Mouse (Mus musculus): ENCODE results near the gene Fyn. TPM values are rescaled to one million over a fixed set of nuclear protein-coding genes. Genes with fewer than 3 reads are reported as not detected.

Gene Fyn
- polyA plus RNA-seq, 1 experiment from 2014 or later, result 13.4 TPM

GRCm38 (mm10) chr10:39387024-39387423 is 18.4 kb downstream of the Fyn start:
- peaks cover 4% of the 10 kb centered on the region; the same call in 1 of the 2 replicates for H3K9me3 ChIP-seq (ENCODE audit: control insufficient read depth, low read length)
- peak; percentile 61; the same call in 1 of the 2 replicates for ATAC-seq (ENCODE audit: low read depth)
- no peak overlapping the region for H3K4me2 ChIP-seq (ENCODE audit: low read depth, low read length)
- peaks cover 5% of the 10 kb centered on the region for H3K36me3 ChIP-seq (ENCODE audit: control insufficient read depth, insufficient read depth, low read length)
- 0 out of 2 replicates have a peak overlapping the region, but pooled peaks have one; percentile 16 for H3K27ac ChIP-seq (ENCODE audit: low read length)
- peaks cover 22% of the 10 kb centered on the region for H3K4me1 ChIP-seq (replicated peaks; ENCODE audit: control insufficient read depth, insufficient read depth, low read length)
- 44% methylated on average over 5 of the region's 5 CpGs for WGBS
- H3K9ac ChIP-seq (ENCODE audit: low read length), result no peak overlapping the region
- no peak overlapping the region for H3K4me3 ChIP-seq (ENCODE audit: low read length)
- no peaks in the 10 kb centered on the region for H3K27me3 ChIP-seq (ENCODE audit: control insufficient read depth, insufficient read depth, low read depth, low read length)

GRCm38 (mm10) chr10:39387556-39387955 is 18.9 kb downstream of the Fyn start:
- peaks cover 22% of the 10 kb centered on the region for H3K4me1 ChIP-seq (replicated peaks; ENCODE audit: control insufficient read depth, insufficient read depth, low read length)
- H3K9me3 ChIP-seq (ENCODE audit: control insufficient read depth, low read length), result peaks cover 4% of the 10 kb centered on the region; the same call in 1 of the 2 replicates
- peaks cover 5% of the 10 kb centered on the region for H3K36me3 ChIP-seq (ENCODE audit: control insufficient read depth, insufficient read depth, low read length)
- no peak overlapping the region for H3K4me3 ChIP-seq (ENCODE audit: low read length)
- WGBS, result 66% methylated on average over 11 of the region's 11 CpGs
- H3K4me2 ChIP-seq (ENCODE audit: low read depth, low read length), result no peak overlapping the region
- no peak overlapping the region for H3K27ac ChIP-seq (ENCODE audit: low read length)
- H3K27me3 ChIP-seq (ENCODE audit: control insufficient read depth, insufficient read depth, low read depth, low read length), result no peaks in the 10 kb centered on the region
- no peak for ATAC-seq (ENCODE audit: low read depth)
- H3K9ac ChIP-seq (ENCODE audit: low read length), result no peak overlapping the region

GRCm38 (mm10) chr10:39388144-39388543 is 19.5 kb downstream of the Fyn start:
- Histone ChIP-seq H3K27ac (ENCODE audit: low read length) (no peak overlapping the region), H3K9ac (ENCODE audit: low read length) (no peak overlapping the region), H3K4me2 (ENCODE audit: low read depth, low read length) (no peak overlapping the region), H3K27me3 (ENCODE audit: control insufficient read depth, insufficient read depth, low read depth, low read length) (no peaks in the 10 kb centered on the region), H3K9me3 (ENCODE audit: control insufficient read depth, low read length) (peaks cover 4% of the 10 kb centered on the region; the same call in 1 of the 2 replicates), H3K4me3 (ENCODE audit: low read length) (no peak overlapping the region), H3K36me3 (ENCODE audit: control insufficient read depth, insufficient read depth, low read length) (peaks cover 5% of the 10 kb centered on the region), H3K4me1 (replicated peaks; ENCODE audit: control insufficient read depth, insufficient read depth, low read length) (peaks cover 22% of the 10 kb centered on the region)
- 70% methylated on average over 3 of the region's 3 CpGs for WGBS
- no peak for ATAC-seq (ENCODE audit: low read depth)

GRCm38 (mm10) chr10:39389451-39389891 is 20.8 kb downstream of the Fyn start:
- Histone ChIP-seq H3K27ac (ENCODE audit: low read length) (no peak overlapping the region), H3K9ac (ENCODE audit: low read length) (no peak overlapping the region), H3K4me3 (ENCODE audit: low read length) (no peak overlapping the region), H3K36me3 (ENCODE audit: control insufficient read depth, insufficient read depth, low read length) (peaks cover 5% of the 10 kb centered on the region), H3K4me2 (ENCODE audit: low read depth, low read length) (no peak overlapping the region), H3K9me3 (ENCODE audit: control insufficient read depth, low read length) (peaks cover 4% of the 10 kb centered on the region; the same call in 1 of the 2 replicates), H3K27me3 (ENCODE audit: control insufficient read depth, insufficient read depth, low read depth, low read length) (no peaks in the 10 kb centered on the region), H3K4me1 (replicated peaks; ENCODE audit: control insufficient read depth, insufficient read depth, low read length) (peaks cover 27% of the 10 kb centered on the region)
- ATAC-seq (ENCODE audit: low read depth), result no peak
- WGBS, result 77% methylated on average over 11 of the region's 11 CpGs

DNA sequence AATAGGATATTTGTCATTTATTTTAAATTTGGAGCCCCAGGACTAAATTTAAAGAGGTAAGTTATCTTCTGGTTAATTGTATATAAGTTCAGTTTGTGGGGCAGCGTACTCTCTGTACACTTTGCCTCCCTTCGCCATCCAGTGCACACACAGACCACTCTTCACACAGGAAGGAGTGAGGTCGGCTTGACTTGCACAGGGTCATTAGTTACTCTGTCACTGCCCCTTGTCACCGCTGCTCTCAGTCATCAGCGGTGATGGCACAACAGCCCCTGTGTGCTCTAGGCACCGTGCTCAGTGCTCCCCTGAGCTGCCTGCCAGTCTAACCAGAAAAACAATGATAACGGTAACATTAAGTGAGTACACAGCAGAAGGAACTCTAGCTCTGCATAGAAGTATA is 21.9 kb downstream of the Fyn start:
- no peak overlapping the region for H3K4me3 ChIP-seq (ENCODE audit: low read length)
- no peak overlapping the region for H3K9ac ChIP-seq (ENCODE audit: low read length)
- 82% methylated on average over 7 of the region's 7 CpGs for WGBS
- H3K36me3 ChIP-seq (ENCODE audit: control insufficient read depth, insufficient read depth, low read length), result peaks cover 5% of the 10 kb centered on the region
- peaks cover 23% of the 10 kb centered on the region for H3K4me1 ChIP-seq (replicated peaks; ENCODE audit: control insufficient read depth, insufficient read depth, low read length)
- no peak for ATAC-seq (ENCODE audit: low read depth)
- H3K27ac ChIP-seq (ENCODE audit: low read length), result no peak overlapping the region
- no peaks in the 10 kb centered on the region for H3K27me3 ChIP-seq (ENCODE audit: control insufficient read depth, insufficient read depth, low read depth, low read length)
- H3K9me3 ChIP-seq (ENCODE audit: control insufficient read depth, low read length), result peaks cover 4% of the 10 kb centered on the region; the same call in 1 of the 2 replicates
- no peak overlapping the region for H3K4me2 ChIP-seq (ENCODE audit: low read depth, low read length)

GRCm38 (mm10) chr10:39392900-39393483 is 24.3 kb downstream of the Fyn start:
- Histone ChIP-seq H3K9me3 (ENCODE audit: control insufficient read depth, low read length) (peaks cover 4% of the 10 kb centered on the region; the same call in 1 of the 2 replicates), H3K4me2 (ENCODE audit: low read depth, low read length) (no peak overlapping the region), H3K9ac (ENCODE audit: low read length) (no peak overlapping the region), H3K27me3 (ENCODE audit: control insufficient read depth, insufficient read depth, low read depth, low read length) (no peaks in the 10 kb centered on the region), H3K4me1 (replicated peaks; ENCODE audit: control insufficient read depth, insufficient read depth, low read length) (peaks cover 9% of the 10 kb centered on the region), H3K36me3 (ENCODE audit: control insufficient read depth, insufficient read depth, low read length) (peaks cover 5% of the 10 kb centered on the region), H3K4me3 (ENCODE audit: low read length) (no peak overlapping the region), H3K27ac (ENCODE audit: low read length) (no peak overlapping the region)
- 68% methylated on average over 6 of the region's 6 CpGs for WGBS
- peak; percentile 74 for ATAC-seq (ENCODE audit: low read depth)

GRCm38 (mm10) chr10:39395544-39395943 is 26.9 kb downstream of the Fyn start:
- no peak overlapping the region for H3K4me2 ChIP-seq (ENCODE audit: low read depth, low read length)
- H3K36me3 ChIP-seq (ENCODE audit: control insufficient read depth, insufficient read depth, low read length), result peaks cover 8% of the 10 kb centered on the region
- H3K27ac ChIP-seq (ENCODE audit: low read length), result no peak overlapping the region
- H3K27me3 ChIP-seq (ENCODE audit: control insufficient read depth, insufficient read depth, low read depth, low read length), result no peaks in the 10 kb centered on the region
- 86% methylated on average over 5 of the region's 5 CpGs for WGBS
- ATAC-seq (ENCODE audit: low read depth), result no peak
- H3K4me1 ChIP-seq (replicated peaks; ENCODE audit: control insufficient read depth, insufficient read depth, low read length), result peaks cover 9% of the 10 kb centered on the region; the same call in 1 of the 2 replicates
- no peak overlapping the region for H3K4me3 ChIP-seq (ENCODE audit: low read length)
- H3K9ac ChIP-seq (ENCODE audit: low read length), result no peak overlapping the region
- H3K9me3 ChIP-seq (ENCODE audit: control insufficient read depth, low read length), result peaks cover 4% of the 10 kb centered on the region; the same call in 1 of the 2 replicates

DNA sequence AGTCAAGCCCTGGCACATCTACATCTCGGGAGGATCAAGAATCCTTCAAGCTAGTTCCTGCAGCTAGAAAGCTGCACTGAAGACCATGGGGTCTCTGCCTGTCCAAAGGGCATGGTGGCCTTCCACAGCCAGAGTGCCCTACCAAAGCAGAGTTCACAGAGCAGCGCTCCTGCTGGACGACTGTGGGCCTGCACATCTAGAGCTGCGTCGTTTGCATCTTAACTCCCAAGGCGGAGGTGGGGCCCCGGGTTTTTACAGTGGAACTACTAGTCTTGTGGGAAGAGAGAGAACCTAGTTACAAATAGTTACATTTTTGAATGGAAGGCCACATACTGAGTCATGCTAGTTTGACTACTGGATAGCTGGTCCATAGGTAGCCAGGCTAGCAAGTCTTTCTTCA is 30.3 kb downstream of the Fyn start:
- no peaks in the 10 kb centered on the region for H3K27me3 ChIP-seq (ENCODE audit: control insufficient read depth, insufficient read depth, low read depth, low read length)
- no peak overlapping the region for H3K4me3 ChIP-seq (ENCODE audit: low read length)
- no peak overlapping the region for H3K27ac ChIP-seq (ENCODE audit: low read length)
- H3K36me3 ChIP-seq (ENCODE audit: control insufficient read depth, insufficient read depth, low read length), result 0 out of 2 replicates have a peak, but pooled peaks cover 2% of the 10 kb centered on the region
- peaks cover 4% of the 10 kb centered on the region; the same call in 1 of the 2 replicates for H3K4me1 ChIP-seq (replicated peaks; ENCODE audit: control insufficient read depth, insufficient read depth, low read length)
- no peak overlapping the region for H3K4me2 ChIP-seq (ENCODE audit: low read depth, low read length)
- WGBS, result 84% methylated on average over 7 of the region's 7 CpGs
- H3K9me3 ChIP-seq (ENCODE audit: control insufficient read depth, low read length), result peaks cover 2% of the 10 kb centered on the region; the same call in 1 of the 2 replicates
- no peak overlapping the region for H3K9ac ChIP-seq (ENCODE audit: low read length)
- ATAC-seq (ENCODE audit: low read depth), result no peak

DNA sequence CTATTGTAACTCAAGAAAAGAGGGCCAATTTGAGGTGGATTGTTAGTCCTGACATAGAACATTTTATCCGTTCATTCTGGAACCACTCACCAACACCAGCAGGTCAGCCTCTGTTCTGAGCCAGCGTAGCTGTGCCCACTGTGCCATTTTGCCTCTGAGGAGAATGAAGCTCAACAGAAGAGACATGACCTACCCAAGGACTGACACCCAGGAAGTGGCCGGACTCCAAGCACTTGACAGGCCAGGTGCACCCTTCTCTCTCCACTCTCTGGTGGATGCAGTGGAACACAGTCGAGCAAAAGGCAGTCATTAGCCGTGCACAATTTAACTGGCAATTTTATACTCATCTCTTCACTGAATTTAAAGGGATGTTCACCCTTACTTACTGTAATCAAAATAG is 31.5 kb downstream of the Fyn start:
- Histone ChIP-seq H3K4me2 (ENCODE audit: low read depth, low read length) (no peak overlapping the region), H3K9me3 (ENCODE audit: control insufficient read depth, low read length) (peaks cover 2% of the 10 kb centered on the region; the same call in 1 of the 2 replicates), H3K36me3 (ENCODE audit: control insufficient read depth, insufficient read depth, low read length) (0 out of 2 replicates have a peak, but pooled peaks cover 2% of the 10 kb centered on the region), H3K27ac (ENCODE audit: low read length) (no peak overlapping the region), H3K4me3 (ENCODE audit: low read length) (no peak overlapping the region), H3K4me1 (replicated peaks; ENCODE audit: control insufficient read depth, insufficient read depth, low read length) (peaks cover 4% of the 10 kb centered on the region; the same call in 1 of the 2 replicates), H3K9ac (ENCODE audit: low read length) (no peak overlapping the region), H3K27me3 (ENCODE audit: control insufficient read depth, insufficient read depth, low read depth, low read length) (no peaks in the 10 kb centered on the region)
- no peak for ATAC-seq (ENCODE audit: low read depth)
- WGBS, result 88% methylated on average over 5 of the region's 5 CpGs
